Mouse (Mus musculus): ENCODE measurements around the gene Atf6b.

Atf6b gene

DNA sequence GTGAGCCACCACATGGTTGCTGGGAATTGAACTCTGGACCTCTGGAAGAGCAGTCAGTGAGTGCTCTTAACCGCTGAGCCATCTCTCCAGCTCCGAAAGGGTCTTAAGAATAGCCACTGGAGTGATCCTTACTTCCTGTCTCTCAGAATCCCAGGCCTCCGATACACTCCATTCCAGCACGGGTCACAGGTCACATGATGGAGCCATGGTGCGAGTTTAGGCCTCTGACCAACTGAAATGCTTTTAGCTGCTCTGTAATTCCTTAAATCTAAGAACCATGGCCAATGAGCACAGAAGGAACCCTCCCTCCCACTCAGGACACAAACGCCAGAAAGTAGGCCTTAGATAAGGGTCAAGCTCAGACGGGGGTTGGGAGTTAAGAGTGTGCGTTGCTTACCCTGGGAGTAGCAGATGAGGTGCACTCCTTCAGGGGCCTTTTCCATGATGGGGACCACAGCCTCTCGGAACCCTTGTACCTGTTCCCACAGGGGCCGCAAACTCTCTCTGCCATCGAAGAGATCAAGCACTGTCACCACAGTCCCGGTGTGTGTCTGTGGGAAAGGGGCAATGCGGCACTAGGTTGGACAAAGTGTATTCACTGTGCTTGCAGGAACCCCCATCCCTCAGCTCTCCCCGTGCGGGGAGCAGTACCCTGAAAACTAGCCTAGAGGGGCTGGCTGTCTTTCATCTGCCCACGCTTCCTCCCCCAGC is 20.7 kb upstream of the Atf6b start:
- no peak for ATAC-seq (ENCODE audit: insufficient number of reproducible peaks, low FRiP score, low TSS enrichment)

DNA sequence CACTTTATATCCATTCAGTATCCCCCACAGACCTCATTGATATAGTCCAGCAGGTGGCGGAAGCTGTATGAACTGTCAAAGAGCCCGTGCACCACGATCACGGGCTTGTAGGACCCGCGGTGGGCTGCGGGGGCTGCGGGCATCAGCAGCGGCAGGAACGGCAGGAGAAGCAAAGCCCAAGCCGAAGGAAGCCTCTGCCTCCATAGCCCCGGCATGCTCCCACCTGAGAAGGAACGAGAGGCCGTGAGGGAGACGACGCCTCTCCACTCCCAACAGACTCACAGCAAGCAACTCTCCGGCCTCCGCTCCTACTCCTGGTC is 20.2 kb upstream of the Atf6b start:
- no peak for ATAC-seq (ENCODE audit: insufficient number of reproducible peaks, low FRiP score, low TSS enrichment)

DNA sequence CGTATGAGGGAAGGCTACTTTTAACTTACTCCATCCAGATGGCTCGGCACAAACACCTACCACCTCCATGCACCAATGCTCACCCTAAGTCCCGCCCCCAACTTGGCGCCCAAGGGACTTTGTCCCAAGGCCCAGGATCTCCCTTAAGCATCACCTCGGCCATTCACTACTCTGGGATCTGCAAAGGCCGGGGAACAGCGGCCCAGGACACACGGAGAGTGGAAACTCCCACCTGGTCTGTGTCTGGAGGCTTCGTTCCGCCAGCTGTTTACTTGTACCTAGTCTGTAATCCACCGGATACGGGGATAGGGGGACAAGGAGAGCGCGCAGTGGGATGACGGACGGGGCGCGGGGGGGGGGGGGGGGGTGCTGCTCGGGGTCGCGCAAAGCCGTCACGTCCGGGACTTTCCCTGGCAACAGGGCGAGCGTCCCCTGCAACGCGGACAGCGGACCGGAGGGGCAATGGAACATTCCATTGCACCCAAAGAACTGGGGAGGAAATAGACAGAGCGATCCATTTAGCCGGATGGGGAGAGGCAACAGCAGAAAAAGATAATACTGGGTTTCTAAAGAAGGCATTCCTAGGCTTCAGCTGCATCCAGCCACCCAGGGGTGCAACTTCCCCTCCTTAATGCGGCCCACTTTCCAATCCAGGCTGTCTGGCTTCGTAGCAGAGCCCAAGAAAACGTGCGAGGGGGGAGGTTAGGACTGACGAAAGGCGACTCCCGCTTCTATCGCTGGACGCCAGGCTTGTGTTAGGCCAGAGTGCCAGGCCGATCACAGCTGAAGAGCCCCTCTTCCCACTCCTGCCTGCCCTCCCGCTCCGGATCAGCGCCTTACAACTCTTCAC is 19.6 kb upstream of the Atf6b start:
- ATAC-seq (ENCODE audit: insufficient number of reproducible peaks, low FRiP score, low TSS enrichment): peak; percentile 37

DNA sequence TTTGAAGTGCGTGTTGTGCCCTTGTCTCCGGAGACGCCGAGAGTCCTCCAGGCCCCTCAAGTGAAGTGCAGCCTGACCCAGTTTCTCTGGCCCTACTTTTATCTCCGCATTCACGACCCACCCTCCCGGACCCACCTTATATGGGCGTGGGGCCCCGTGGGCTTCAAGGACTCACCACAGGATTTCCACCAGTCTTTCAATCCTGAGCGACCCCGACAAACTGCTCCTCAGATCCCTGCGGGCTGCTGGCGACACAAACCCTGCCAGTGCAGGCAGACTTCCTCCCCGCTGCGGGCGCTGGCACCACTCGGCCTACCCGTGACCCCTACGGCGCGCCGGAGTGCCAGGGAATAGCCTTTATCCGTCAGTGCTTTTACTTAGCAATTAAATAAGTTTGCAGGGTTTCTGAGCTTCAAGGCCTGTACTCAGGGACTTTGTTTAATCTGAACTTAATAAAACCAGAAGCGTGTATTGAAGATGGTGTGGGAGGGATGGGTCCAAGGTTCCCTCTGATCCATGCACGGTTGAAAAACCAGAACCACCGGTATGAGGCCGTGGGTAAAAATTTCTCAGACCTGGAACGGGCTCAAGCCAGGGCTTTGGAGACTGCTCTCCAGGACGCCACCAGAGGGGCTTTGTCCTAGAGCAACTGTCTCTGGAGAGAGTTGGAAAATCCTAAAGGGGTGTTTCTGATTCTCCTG is 18.9 kb upstream of the Atf6b start, which contains the start of gene Ppt2:
Ppt2 (minus strand) TSS at position 568 of the 701 bp plus-strand sequence.
- no peak; the same call in 1 of the 2 replicates for ATAC-seq (ENCODE audit: insufficient number of reproducible peaks, low FRiP score, low TSS enrichment)

DNA sequence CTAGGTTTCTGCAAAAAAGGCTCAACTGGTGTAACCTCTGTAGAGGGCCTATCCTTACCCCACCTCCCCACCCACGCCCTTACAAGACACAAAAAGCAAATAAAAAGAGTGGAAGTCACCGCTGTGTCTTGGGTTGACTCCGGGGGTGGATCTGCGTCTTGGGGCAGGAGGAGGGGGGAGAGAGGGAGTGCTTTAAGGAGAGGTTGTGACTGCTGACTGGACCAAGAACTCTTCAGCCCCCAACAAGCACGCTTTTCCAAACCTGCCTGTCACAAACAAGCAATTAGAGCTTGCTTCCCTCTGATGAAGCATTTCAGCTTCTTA is 18.3 kb upstream of the Atf6b start:
- ATAC-seq (ENCODE audit: insufficient number of reproducible peaks, low FRiP score, low TSS enrichment): no peak

DNA sequence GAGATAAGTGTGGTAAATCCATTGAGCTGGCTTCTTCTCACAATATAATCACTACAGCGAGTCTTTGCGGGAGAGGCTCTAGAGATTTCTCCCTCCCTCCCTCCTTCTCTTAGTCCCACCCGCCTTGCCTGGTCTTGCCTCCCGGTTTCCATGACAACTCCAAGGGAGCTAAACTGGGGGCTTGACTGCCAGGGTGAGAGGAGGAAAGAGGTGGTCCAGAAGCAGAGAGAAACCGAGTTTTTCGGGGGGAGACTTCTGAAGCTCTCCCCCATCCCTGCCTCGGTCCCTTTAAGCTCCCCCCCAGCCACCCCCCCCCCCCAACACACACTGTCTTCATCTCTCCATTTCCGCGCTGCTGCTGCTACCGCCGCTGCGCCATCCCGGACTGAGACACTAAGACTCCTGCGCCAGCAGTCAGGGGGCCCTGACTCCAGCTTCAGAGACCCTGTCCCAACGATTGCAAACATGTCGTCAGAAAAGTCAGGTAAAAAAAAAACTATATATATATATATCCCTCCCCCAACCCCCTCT is 17.7 kb upstream of the Atf6b start, which contains the start of gene Prrt1:
Prrt1 (plus strand) TSS at position 313 of the 531 bp plus-strand sequence.
- no peak for ATAC-seq (ENCODE audit: insufficient number of reproducible peaks, low FRiP score, low TSS enrichment)

DNA sequence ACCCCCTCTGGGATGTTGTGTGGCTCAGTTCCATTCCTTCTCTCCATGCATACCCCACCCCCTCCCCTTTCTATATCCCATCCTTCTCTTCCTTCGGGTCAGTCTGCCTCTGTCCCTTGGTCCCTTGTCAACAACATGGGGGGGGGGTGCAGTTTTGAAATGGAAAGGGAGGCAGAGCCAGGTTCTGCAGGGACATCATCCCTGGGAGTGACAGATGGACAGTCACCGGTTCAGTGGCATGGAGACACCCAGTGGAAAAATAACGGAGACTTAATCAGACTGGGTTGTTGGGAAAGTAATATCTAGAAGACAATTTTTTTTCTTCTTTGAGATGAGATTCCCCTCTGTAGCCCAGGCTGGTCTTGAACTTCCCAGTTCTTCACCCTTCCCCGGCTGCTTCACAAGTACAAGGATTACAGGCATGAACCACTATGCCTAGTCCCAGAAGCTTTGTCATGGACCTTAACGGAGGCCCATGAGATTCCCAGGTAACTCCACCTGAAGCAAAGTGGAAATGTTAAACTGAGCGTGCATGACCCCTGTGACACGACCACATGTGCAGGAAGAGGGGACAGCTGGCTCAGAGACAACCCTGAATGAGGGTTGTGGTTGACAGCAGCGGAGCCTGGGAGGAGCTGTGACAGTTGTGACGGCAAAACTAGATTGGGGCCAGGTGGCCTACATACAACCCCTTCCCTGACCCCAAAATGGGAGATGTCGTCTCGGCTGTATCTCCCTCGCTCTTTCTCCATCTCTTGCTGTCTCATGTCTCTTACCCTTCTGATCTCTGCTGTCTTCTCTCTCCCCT is 16.9 kb upstream of the Atf6b start:
- no peak for ATAC-seq (ENCODE audit: insufficient number of reproducible peaks, low FRiP score, low TSS enrichment)

DNA sequence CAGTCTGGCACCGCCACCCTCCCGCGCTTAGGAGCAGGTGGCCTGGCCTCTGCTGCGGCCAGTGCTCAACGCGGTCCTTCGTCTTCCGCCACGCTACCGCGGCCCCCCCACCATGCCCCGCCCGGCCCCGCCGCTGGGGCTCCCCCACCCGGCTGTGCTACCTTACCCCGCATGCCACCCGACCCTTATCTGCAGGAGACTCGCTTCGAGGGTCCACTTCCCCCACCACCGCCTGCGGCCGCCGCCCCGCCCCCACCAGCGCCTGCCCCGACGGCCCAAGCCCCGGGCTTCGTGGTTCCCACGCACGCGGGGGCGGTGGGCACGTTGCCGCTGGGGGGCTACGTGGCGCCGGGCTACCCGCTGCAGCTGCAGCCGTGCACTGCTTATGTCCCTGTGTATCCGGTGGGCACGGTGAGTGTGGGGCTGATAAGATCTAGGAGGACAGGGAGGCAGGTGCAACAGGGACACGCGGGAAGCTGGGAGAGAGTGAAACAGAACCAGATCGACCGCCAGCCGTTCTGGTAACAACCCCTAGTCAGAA is 16.1 kb upstream of the Atf6b start:
- ATAC-seq (ENCODE audit: insufficient number of reproducible peaks, low FRiP score, low TSS enrichment): no peak

DNA sequence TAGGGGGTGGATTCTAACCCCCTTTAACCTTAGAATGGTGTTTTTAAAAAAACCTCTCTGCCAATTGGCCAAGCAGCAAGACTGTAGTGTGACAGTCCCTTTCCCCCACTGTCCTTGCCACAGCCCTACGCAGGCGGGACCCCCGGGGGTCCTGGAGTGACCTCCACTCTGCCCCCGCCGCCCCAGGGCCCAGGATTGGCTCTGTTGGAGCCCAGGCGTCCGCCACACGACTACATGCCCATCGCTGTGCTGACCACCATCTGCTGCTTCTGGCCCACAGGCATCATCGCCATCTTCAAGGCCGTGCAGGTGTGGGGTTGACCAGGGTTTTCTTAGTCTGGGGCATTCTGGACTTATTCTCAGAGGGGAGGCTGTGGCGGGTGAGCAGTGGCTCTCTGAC is 15.3 kb upstream of the Atf6b start:
- no peak for ATAC-seq (ENCODE audit: insufficient number of reproducible peaks, low FRiP score, low TSS enrichment)

DNA sequence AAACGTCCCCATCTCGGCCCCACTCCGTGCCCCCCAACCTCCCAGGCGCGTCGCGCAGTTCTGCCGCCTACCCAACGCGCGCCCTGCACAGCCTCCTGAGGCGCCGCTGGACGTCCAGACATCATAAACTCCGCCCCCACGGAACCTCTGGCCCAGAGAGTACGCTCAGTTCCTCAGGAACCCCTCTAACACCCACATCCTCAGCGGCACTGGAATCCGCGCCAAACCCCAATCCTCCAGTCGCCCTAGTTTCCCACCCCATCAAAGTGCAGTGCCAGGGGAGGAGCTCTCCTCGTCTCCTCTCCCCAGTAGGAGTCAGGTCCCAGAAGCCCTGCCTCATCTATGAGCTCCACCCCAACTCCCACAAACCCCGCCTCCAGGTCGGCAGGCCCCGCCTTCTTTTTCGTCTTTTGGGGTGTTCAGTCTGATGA is 14.7 kb upstream of the Atf6b start:
- ATAC-seq (ENCODE audit: insufficient number of reproducible peaks, low FRiP score, low TSS enrichment): peak; percentile 60; the same call in 1 of the 2 replicates

DNA sequence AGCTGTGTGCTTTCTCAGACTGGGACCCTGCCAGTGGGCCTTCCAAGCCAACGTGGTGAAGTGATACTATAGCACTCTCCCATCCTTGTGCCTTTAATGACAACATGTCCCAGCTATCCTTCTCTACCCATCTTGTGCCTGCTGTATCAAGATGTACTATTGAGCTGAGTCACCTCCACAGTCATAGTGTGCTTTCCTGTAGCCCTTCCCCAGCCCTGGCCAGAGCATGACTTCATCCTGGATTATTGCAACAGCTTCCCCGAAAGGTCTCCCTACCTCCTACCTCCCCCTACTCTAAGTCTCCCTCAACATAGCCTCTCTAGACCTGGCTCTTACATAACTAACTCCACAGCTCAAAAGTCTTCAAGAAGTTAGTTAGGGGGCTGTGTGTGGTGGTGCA is 11.3 kb upstream of the Atf6b start:
- ATAC-seq (ENCODE audit: insufficient number of reproducible peaks, low FRiP score, low TSS enrichment): no peak

DNA sequence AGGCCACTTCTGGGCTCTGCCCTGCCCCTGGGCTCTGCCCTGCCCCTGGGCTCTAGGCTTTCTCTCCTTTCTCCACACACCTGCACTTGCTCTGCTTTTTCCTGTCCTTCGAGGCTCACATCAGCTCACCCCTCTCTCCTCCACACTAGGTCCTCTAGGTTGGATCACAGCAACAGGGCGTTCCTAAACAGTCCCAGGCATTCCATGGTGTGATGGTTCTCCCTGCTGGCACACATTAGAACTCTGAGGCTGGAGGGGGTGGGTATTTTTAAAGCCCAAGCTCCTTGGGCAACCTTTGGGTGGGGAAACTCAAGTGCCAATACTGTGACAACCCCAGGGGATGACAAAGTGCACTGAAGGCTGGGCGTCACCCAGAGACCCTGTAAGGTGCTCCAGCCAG is 9.5 kb upstream of the Atf6b start:
- ATAC-seq (ENCODE audit: insufficient number of reproducible peaks, low FRiP score, low TSS enrichment): no peak

DNA sequence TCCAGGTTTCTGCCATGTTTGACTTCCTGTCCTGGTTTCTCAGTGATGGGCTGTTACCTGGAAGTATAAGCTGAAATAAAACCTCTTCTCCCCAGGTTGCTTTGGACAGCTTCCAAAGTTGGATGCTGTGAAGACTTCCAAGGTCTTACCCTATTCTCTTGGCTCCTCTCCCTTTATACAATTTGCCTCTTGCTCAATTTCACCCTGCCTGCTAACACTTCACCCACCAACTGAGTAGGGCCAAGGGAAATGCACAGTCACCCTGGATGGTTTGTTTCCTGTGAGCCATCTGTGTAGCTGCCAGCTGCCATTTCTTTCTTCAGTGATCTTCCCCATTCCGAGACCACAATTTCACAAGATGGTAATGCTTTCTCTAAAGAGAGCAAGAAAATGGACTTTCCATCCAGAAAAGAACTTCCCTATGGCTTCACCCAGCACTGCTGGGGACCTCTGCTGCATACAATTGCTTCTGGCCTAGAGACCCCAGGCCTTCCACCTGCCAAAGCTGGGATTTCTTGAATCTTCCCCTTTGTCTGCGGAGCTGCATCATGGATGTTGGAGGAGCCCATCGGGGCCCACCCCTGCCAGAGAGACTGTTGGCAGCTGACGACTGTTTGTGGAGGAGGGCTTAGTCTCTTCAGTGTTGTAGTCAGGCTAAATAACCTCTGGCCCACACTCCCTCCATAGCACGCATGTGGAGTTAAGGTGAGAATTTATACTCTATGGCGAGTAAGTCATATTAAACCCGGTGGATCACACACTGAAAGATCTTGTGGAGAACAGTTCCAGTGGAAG is 7.3 kb upstream of the Atf6b start:
- ATAC-seq (ENCODE audit: insufficient number of reproducible peaks, low FRiP score, low TSS enrichment): no peak

DNA sequence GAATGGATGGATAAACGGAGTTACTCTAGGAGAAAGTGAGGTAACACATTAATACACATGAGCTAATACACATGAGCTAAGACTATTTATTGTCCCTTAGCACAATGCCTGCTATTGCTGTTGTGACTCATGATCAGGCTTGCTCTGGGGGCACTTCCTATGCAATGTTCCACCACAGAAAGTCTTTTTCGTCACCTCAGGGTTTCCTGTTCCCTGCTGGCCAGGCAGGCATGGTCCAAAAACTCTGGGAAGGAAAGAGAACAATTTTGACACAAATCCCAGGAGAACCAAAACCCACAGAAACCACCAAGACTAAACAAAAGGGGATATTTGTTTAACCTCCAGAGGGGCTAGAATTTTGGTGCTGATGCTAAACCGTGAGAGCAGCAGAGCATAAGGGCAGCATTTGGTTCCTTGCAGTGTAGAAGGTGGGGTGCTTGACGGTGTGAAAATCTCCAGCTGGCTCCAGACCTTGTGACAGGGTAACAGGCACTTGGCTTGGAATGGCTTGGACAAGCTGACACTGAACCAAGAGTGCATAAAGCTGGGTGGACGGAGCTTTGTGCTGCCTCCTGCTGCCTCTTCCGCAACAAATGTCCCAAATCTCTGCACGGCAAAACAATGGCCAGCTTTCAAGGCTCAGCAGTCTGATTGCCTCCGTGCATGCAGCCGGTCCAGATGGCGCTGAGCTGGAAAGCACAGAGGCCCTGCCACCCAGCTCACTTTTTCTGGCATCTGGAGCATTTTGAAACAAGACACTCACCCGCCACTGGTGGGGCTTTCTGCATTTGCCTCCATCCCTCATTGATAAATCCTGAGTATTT is 6.0 kb upstream of the Atf6b start:
- ATAC-seq (ENCODE audit: insufficient number of reproducible peaks, low FRiP score, low TSS enrichment): peak; percentile 65

DNA sequence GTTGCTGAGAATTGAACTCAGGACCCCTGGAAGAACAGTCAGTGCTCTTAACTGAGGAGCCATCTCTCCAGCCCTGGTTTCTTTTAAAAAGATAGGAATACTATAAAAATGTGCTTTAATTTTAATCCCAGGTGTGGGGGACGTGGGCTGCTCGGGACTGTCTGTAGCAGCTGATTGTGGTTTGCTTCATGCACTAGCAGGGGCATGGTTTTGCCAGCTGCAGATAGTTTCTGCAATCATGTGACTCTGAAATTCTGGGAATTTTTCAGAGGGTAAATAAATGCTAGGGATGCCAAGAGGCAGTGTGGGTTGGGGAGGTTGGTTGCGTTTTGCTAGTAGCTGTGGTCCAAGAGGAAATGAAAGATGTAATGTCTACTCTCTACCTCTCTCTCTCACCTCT is 5.0 kb upstream of the Atf6b start:
- ATAC-seq (ENCODE audit: insufficient number of reproducible peaks, low FRiP score, low TSS enrichment): no peak

DNA sequence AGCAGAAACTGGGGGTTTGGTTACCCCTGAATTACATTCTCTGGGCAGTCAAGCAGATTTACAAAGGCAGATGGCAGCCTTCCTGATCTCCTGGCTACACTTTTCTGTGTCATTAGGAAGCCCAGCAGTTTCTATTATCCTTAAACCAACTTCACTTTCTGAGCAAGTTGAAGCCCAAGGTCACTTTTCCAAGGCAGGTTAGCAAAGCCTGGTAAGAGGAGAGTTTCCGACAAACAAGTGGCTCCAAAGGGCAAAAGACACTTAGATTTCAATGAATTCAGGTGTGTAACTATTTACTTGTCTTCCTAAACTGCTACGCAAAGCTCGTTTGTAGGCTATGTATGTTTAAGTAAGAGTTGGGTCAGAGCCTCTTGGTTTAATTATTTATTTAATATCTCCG is 3.6 kb upstream of the Atf6b start:
- ATAC-seq (ENCODE audit: insufficient number of reproducible peaks, low FRiP score, low TSS enrichment): no peak

DNA sequence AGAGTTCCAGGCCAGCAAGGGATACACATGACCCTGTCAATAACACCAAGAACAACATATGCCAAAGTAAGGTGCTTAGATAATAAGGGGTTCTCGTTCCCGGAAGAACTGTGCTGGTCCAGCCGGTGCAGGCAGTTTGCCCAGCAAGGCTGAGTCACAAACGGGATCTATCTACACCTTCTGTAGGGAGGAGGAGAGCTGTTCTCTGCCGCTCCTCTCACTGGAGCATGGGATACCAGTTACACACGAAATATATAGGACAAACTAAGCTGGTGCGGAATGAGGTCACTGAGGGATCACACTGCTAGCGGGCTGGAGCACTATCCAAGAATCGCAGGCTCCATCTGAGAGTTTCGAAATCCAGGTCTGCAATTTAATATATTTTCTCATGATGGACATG is 3.0 kb upstream of the Atf6b start:
- ATAC-seq (ENCODE audit: insufficient number of reproducible peaks, low FRiP score, low TSS enrichment): no peak

DNA sequence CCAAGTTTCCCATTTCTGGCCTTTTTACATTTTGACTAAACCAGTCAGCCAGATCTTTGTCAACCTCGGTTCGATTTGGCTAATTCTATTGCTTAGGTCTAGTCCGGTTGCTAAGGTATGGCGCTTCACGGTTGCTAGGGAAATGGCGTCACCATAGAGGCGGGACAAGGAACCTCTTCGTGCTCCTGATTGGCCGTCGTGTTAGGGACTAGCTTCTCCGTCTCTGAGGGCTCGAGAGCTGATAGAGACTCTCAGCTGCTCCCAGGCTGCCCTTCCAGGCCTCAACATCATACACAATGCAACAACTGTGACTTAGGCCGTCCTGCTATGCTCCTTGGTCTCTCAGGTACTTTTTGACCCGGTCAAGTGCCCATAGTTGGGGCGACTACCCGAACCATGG is 2.3 kb upstream of the Atf6b start, which contains the start of gene Fkbpl:
Fkbpl (plus strand) TSS at position 157 of the 400 bp plus-strand sequence.
- ATAC-seq (ENCODE audit: insufficient number of reproducible peaks, low FRiP score, low TSS enrichment): peak; percentile 62

Measured in cerebellum, adult (tissue).